Mouse (Mus musculus) cerebellum, adult 9-10 months (tissue): ENCODE measurements at regions not wholly inside any gene's neighbourhood (a gene's known extent, or its start where the extent isn't known, plus 50 kb on each side); places are given as distances from the start of the nearest gene placed in this dataset.

ENCODE experiments used
- DNase-seq: peaks from one replicate; pipeline ENCODE4 v3.0.0; 2022

DNA sequence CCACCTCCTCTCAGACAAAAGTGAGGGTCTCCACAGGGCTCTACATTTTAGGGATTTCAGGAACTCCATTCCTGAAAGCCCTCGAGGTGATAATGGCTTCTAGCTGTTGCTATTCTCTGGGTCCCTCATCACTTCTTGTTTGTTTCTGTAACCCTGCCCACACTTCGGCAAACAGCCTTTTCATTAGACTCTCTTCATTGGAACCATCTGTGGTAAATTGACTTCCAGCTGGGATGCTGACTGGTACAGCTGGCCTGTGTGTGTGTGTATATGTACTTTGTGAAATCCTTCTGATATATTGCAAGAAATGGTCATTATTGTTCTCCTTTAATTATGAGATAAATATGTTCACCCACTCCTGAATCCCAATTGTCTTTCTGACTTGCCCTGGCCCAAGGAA is 50.3 kb downstream of the Gm10192 start:
- no peak for DNase-seq

DNA sequence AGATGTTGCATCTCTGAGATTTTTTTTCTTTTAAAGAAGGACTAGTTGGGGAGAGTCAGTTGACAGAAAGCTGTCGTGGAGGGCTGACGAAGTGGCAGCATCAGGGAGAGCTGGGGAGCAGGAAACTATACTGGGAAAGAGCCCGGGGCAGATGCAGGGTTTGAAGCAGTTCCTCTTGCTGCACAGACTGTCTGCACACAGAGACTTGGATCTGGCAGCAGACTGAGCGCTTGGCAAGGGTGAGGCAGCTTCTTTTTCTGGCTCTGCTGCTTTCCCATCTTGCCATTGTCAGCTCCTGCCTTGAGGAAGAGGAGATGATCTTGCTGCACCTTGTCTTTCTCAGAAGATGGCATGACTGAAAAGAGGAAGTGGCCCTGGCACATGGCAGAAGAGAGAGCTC is 55.2 kb downstream of the Gm10192 start:
- no peak for DNase-seq

DNA sequence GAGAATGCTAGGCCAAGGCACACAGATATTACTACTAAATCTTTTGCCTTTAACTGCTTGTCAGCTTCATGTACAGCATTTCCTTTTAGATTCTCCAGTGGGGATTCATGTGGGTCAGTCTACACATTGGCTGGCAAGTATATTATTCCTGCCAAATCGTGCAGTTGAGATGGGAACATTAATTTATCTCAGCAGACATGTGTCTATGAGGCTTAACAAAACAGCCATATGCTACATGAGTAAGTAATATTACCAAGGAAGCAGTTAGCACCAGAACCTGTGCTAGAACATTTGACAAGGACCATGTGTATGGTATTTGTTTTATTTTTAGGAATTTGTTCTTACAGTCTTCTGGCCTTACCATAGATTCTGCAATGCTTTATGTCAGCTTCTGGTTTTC is 59.1 kb downstream of the Gm10192 start:
- no peak for DNase-seq

DNA sequence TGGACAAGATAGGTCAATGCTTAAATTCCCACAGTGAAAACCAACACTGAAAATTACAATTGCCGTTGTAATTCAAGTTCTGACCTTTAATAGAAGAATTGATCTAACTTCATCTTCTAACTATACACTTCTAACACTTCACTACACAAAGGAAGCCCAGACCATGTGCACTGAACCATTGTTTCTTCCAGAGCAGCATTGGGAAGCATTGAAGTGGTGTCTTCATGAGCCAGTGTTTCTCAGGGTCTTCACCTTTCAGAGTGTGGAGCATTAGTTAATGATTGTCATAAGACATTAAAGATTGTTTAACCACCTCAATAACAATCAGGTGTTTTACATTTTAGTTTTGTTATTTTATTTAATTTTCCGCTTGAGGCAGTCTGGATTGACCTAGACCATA is 61.0 kb downstream of the Gm10192 start:
- DNase-seq: no peak

DNA sequence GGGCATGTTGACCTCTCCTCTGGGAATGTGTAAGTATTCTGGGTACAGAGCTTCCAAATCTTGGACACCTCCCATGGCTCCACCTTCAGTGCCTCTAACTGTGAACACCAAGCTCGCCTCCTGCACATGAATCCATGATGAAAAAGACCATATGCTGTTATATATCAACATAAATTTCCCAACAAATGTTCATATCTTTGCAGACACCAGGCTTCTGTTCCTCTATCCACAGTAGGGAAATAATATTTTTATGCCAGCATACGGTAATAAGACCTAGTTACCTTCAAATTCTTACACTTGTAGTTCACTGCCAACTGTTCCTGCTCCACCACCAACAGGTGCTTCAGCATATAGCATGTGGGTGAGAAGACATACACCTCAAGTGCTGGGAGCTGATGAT is 63.5 kb downstream of the Gm10192 start:
- DNase-seq: no peak

DNA sequence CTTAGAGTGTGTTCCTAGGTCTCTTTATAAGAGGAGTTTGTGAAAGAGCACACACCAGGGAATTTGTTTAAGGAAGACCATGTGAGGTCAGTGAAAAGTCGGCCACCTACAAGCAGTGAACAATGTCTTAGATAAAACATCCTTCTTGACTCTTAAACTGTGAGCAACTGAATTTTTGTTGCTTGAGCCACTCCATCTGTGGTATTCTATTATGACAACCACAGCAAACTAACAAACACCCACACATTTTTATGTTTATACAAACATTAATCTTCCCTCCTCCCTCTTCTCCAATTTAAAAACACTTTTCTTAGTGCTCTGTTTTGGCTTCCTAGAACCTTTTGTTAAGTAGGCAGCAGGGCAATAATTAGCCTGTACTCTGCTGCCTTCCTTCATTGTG is 66.0 kb downstream of the Gm10192 start:
- no peak for DNase-seq

DNA sequence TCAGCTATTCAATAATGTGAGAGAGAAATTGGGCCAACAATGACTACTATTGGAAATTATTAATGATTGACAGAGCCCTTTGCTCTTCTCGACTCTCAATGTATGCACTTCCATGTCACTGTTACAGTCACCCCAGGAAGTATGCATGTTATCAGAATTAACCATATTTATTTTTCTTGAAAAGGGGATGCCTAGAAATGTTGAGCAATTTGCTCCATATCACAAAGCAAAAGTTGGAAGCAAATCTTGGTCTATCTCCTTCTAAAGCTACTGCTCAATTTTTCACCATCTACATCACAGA is 80.3 kb downstream of the Gm10192 start:
- DNase-seq: no peak

DNA sequence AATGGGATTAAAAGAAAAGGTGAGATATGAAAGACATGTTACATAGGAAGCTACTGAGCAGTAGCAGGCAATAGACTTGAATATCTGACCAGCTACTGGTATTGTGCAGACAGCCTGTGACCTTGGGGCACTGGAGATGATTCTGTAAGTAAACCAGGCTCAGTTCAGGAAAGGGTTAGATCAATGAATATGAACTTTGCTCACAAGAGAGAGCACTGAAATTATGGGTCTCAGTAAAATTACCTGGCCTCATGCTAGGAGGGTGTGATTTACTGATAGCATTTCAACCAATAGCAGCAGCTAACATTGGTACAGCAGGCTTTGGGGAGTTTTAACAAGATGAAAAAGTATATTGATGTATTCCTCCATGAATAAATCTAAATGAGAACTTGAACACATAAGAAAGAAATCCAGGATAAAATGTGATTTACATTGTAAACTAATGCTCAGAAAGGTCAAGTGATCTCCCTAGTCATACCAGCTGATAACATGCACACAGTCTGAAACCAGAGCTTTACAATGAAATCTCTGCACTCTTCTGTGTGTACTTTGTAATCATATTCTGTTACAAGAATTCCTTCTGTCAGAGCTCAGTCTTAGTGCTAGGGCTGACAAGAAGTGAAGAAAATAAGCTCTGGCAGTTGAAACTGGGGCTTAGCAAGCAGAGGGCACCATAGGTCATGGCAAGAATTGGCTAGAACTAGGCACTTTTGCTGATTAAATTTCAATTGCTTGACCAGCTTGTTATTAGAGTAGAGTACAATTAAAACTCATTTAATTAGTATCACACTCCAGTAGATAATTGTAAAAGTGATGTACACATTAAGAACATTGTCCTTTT is 80.8 kb downstream of the Gm10192 start:
- DNase-seq: no peak

DNA sequence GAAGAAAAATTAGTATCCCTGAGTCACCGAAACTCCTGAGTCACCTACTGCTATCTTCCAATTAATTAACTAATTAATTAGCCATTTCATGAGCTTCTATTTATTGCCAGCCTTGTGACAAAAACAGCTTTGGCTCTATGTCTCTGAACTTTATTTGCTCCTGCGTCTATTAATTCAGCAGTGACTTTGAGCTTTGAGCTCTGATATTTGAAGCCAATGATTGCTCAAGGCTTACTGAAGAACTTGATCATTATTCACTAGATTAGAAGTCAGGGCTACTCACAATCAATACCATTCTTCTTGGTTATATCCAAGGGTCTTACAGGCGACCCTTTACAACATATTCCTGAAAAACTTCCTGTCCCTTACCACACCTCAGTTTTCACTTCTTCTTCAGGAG is 83.2 kb downstream of the Gm10192 start:
- no peak for DNase-seq

DNA sequence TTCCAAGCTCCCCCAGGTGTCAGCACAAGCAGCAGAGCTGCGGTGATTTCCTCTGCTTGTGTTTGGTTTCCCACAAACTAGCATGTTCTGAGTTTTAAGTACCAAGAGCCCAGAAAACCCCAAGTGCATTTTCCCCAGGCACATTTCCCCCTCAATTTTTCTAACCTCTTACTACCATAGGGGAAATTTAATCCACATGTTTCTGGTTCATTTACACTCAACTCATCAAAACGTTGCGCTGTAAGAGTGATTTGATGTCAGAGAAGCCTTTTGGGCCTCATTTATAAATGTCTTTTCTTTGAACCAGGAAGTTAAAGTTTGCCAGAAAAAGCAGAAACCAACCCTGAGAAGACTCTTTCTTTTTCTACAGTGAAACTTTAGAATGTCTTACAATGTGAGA is 89.4 kb downstream of the Gm10192 start:
- no peak for DNase-seq

DNA sequence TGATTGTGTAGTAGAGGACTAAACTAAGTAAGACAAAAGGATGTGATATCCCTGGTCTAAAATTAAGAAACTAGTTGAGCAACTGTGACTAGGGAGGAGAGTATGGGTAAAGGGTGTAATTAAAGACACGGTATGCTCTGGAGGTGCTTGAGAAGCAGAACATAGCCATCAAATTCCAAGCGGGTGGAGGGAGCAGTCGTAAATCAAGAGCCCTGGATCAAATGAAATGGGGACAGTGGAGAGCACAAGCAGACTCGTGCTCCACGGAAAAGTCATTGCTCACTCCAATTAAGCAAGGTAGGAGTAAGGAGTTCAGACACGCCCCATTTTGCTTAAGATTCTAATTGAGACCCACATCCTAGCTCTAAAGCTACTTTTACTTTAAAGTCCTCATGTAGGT is 132.2 kb downstream of the Gm10192 start:
- no peak for DNase-seq

DNA sequence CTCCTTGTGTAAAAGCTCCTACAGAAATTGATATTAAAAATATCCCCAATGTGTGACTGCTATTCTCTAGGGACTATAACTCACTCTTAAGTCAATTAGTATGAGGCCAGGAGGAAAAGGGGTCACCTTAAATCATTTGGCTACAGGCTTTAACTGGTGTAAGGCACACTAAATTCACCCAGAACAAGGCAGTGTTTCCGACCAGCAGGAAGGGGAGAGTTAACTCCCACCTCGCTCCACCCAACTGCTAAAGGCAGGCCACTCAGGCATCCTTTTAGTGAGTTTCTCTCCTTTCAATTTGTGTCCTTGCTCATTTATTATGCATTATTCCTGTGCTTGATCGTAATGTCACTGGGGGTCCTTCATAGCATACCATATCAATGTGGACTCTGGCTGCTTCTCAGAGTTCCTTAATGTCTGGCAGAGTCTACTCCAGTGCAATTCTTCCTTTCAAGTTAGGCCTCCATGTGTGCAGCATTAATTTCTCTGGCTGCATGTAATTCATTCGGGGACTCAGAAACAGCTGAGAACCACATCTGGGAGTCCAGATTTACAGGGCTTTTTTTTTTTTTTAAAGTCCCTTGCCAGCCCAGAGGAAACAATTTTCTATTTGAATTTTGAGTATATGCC is 133.8 kb downstream of the Gm10192 start:
- no peak for DNase-seq

DNA sequence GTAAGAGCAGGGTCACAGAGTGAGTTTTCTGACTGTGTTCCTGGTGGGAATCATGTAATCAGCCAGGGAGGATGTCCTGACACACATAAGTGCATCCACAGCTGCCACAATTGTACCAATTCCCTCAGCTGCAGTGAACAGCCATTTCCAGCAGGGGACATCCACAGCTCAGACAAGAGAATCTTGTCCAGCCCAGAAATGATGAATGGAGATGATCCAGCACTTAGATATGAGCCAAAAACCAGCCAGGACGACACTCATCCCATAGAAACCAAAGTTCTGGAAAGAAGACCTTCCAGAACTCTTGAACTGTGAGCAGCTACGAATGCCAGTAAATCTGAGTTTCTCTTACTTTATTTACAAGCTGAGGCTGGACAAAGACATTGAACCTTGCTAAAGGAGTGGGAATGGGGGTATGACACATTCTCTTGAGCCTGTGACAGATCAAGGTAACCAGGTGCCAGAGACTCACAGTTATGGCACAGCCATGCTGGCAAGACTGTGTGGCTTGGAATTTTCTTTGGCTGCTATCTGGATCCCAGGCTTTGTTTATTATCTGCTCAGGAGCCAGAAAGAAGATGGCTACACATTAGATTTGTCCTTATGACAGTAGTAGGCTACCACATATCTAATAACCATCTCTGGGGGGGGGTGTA is 145.1 kb downstream of the Gm10192 start:
- peak; percentile 36 for DNase-seq

DNA sequence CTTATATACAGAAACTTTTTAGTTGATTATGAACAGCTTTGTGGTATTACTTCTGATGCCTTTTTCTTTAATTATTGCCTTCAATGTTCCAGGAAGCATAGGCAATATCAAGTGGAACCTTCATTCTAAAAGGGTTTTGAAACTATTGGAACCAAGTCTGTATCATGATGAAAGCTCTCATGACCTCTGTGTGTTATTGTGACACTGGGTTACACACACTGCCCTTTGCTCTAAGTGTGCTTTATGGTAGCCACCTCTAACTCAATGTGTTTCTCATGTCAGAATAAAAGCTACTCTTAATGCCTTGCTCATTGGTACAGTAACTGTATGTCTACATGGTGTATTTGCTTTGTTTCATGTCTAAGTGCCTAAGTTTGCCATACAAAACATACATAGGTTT is 154.0 kb downstream of the Gm10192 start:
- no peak for DNase-seq

DNA sequence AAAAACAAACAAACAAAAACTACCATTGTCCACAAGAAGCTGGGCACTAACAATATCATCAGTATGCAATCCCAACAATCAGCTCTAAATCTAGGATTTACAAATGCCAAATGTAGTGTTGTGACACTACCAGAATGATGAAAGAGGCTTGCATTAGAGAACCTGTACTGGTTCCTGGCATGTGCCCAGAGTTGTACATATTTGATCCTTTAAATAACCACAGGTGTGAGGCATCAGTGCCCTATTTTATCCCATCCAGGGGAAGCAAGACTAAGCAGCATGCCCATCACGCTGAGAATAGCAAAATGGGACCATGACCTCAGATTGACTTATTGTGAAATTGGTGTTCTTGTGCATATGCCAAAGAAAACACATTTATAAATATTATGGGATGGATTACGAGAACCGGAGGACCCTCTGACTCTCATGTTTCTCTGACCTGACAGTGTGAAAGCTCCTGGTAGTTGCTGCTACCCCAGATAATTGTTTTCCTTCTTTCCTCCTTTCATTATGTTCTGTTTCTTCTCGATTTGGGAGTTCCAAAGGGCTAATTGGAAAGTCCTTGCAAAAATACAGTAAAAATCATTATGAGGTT is 157.4 kb downstream of the Gm10192 start:
- no peak for DNase-seq

DNA sequence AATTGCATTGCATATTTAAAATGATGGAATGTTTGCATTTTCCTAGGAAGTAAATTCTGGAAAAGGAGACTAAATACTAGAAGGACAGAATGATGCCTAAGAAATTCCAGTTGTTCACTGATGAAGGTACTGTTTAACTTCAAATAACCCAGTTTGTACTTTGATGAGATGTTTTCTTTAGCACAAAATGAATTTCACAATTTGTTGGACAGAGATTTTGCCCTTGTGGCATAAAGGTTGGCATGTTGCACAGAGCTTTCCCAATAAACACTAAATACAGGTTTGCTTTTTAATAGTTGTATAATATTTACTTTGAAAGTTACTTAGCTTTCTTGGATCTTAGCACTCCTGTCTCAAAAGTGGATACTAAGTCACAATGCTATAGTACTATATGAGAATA is 181.6 kb downstream of the Gm10192 start:
- no peak for DNase-seq

DNA sequence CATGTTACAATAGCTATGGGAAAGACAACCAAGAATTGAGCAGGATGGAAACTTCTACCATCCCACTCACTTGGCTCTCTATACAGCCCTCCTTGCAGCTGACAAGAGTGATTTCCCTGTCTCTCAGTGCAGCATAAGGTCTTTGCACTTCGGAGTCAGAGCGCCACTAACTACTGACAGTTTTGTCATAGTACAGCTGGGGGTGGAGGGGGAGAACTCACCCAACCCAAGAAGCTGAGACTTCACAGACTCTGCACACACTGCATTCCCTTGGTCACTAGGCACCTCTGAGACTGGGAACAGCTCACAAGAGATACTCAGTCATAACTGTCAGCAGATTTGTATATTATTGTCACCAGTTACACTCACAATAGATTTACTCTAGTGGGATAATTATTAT is 195.3 kb upstream of the Gm12695 start:
- no peak for DNase-seq

DNA sequence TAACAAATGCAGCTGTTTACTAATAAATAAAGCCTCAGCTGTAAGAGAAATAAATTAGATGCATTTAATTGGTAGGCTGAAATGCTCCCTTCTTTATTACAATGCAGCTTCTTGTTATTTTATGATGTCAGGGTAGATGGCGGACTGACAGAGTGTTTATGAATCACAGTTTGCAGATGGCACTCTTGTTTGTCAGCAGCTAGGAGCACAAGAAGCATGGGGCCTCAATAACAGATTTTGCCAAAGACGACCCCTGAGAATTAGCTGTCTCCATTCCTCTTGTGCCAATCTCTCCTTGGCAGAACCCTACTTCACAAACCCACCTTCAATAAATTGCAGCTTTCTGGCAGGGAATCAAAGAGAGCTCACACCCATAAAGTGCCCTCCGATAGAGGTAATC is 194.9 kb upstream of the Gm12695 start:
- DNase-seq: no peak

DNA sequence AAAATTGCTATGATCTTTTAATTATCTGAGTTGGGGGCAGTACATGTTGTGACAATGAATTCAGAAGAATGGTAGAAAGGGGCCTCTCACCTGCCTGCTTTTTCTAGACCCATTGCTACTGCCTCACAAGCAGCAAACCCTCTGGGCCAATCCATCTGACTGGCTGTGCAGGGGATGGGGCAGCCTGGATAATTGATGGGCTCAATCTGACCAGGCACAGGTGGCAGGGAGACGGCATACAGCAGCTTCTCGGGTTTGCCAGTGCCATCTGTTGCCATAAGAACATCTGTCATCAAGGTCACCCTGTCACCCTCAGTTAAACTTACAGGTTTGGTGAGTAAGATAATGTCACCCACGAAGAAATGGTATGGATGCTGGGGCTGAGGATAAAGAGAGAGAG is 189.9 kb upstream of the Gm12695 start:
- no peak for DNase-seq

DNA sequence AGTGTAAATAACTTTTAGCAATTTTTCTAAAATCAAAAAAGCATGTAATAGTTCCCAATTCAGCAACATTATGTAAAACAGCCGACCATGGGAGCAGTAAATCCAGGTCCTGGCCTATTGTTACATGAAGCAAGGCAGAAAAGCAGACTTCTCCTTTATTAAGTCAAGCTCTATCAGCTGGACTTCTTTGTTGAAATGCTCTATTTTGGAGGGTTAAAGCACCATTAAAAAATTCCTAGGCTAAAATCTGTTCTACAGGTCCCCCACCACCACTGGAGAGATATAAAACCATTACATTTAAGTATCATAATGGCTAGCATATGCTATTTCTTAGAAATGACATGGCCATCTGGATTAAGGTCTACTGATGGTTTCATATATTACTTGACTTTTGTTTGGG is 188.8 kb upstream of the Gm12695 start:
- no peak for DNase-seq

DNA sequence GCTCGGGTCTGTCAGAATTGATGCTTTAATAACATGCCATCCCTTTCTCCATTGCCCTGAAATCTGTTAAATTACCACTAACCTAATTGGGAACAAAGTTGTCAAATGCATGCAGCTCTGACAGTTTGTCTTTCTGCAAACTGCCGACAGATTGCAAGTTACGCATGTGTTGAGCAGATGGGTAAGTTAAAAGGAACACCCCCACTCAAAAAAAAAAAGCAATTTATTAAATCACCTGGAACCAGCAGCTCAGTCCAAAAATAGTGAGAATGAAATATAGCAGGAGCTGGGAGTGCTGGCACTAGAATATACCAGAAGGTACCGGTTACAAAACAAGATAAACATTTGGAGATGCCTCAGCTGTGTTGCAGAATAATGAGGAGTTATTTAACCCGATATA is 184.2 kb upstream of the Gm12695 start:
- DNase-seq: no peak

DNA sequence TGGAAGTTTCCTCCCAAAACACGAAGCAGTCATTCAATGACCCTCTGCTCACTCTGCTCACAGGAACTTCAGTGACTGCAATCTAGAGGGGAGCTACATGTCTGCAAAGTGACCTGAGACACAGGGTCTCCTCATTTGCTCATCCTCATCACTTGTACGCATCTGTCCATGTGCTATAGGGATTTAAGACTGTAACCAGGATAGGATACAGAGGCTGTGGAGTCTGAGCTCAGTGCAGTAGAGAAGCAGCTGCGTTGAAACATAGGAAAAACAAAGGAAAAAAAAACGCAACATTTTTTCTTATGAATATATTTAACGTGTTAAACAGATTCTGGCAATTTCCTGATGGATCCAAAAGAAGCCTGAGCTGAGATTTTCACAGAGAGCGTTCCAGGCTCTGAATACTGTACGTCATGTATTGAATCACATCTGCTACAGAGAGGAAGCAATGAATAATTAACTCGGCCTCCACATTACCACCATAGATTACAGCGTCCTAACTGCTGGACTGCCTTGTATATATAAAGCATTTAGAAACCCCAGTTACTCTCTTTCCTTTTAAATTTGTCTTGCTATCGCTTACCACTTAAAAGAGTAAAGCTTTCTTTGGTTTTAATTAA is 183.7 kb upstream of the Gm12695 start:
- no peak for DNase-seq
